Mouse (Mus musculus) neural tube, embryonic 15.5 days (tissue): ENCODE measurements around the gene Slc48a1. TPM values are rescaled to one million over a fixed set of nuclear protein-coding genes. Genes with fewer than 3 reads are reported as not detected.

Experiments used
- ATAC-seq: fragments of 200-750 bp; cut with Nextera tagmentation; 2 replicates; pipeline ENCODE4 v1.8.0; 2017; ENCODE audit warnings: mild to moderate bottlenecking, moderate TSS enrichment, moderate library complexity; ENCODE audit not compliant: low FRiP score
- H3K27ac ChIP-seq: fragments of 300-500 bp; sonication (generic); replicated peaks from 2 replicates; pipeline ENCODE4 v1.5.1; 2015; ENCODE audit warnings: mild to moderate bottlenecking, inconsistent platforms
- H3K27me3 ChIP-seq: fragments of 300-500 bp; sonication (generic); replicated peaks from 2 replicates; pipeline ENCODE4 v1.6.1; 2015; ENCODE audit warnings: inconsistent platforms
- H3K36me3 ChIP-seq: fragments of 300-500 bp; sonication (generic); 2 replicates; pipeline ENCODE4 v1.6.1; 2015; ENCODE audit warnings: inconsistent platforms
- H3K4me1 ChIP-seq: fragments of 300-500 bp; sonication (generic); 2 replicates; pipeline ENCODE4 v1.6.1; 2015; ENCODE audit warnings: inconsistent platforms
- H3K4me2 ChIP-seq: fragments of 300-500 bp; sonication (generic); 2 replicates; pipeline ENCODE4 v1.6.1; 2015; ENCODE audit warnings: inconsistent platforms, mild to moderate bottlenecking, moderate library complexity
- H3K4me3 ChIP-seq: fragments of 300-500 bp; sonication (generic); replicated peaks from 2 replicates; pipeline ENCODE4 v1.5.1; 2015; ENCODE audit warnings: mild to moderate bottlenecking, inconsistent platforms
- H3K9ac ChIP-seq: fragments of 300-500 bp; sonication (generic); replicated peaks from 2 replicates; pipeline ENCODE4 v1.6.1; 2015; ENCODE audit warnings: mild to moderate bottlenecking, inconsistent platforms
- H3K9me3 ChIP-seq: fragments of 300-500 bp; sonication (generic); replicated peaks from 2 replicates; pipeline ENCODE4 v1.6.1; 2016; ENCODE audit warnings: inconsistent platforms
- WGBS: fragments of 180-500 bp; shearing (Covaris S2); methylation state at CpG from one replicate; pipeline ENCODE4 v1.1.7; 2015; ENCODE audit warnings: mixed read lengths; 5-methylcytosine and 5-hydroxymethylcytosine counted together
- polyA plus RNA-seq: library from polyadenylated mRNA; unstranded; fragments of >200 nt; fragmentation: Nextera tagmentation; extraction: Ambion mirVana; gene quantifications from 2 replicates; pipeline ENCODE4 v1.2.1, GENCODE M21; 2015

The Slc48a1 gene
- polyA plus RNA-seq, 1 experiment from 2014 or later, result 101 TPM

DNA sequence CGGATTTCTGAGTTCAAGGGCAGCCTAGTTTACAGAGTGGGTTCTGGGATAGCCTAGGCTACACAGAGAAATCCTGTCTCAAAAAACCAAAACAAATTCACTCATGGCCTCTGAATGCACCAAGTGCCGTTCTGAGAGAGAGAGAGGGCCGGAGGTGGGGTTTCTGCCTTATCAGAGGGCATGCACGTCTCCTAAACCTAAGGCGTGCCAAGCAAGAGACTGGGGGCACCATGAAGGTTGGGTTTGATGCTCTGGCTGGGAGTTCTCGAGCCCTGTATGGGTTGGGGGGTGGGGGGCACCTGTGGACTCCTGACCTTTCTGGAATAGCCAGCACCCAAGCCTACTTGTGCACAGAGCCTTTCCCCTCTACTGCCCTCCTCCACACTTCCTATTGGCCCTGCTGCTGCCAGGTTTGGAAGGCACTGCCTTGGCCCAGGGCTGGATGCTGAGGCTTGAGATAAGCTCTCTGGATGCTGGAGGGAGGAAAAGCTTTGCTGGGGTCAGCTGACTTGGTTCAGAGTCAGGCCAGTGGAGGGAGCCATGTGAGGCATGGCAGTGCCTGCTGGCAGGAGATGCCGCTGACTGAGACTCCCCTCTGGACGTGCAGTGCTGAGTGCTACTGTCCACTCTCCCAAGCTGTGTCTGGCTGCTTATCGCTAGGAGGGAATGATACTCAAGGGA lies 7.6 kb downstream of the Slc48a1 start:
- no peak for ATAC-seq

DNA sequence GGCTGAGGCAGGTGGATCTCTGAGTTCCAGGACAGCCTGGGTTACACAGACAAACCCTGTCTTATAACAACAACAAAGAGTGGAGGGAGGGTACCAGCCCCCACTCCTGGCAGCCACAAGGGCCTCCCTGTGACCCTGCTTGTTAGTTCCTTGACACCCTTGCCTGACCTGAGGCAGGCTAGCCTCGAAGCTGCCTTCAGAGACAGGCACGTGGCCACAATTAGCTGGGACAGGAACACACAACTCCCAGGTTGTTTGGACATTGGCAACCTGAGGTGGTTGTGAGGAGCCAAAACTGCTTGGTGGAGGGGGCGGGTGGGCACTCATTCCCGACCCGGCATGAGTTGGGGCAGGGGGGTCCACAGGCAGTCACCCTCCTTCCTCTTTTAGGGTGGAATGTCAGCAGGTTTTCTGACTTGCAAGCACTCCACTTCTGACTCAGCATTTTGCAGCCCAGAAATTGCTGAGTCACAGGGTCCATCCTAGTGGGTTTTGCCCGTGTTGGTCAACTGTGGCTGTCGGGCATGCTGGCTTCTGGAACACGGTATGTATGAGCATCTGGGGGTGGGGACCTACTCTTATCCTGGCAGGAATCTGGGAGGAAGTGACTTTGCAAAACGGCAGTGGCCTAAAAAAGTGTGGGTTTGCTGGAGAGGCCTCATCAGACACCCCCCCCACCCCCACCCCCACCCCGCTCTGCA lies 8.2 kb downstream of the Slc48a1 start:
- Histone ChIP-seq H3K36me3 (peaks cover 10% of the 10 kb centered on the region), H3K4me1 (peaks cover 59% of the 10 kb centered on the region), H3K27ac (no peak overlapping the region), H3K27me3 (peaks cover 11% of the 10 kb centered on the region), H3K4me2 (0 out of 2 replicates have a peak overlapping the region, but pooled peaks have one; percentile 68), H3K4me3 (no peak overlapping the region), H3K9ac (no peak overlapping the region), H3K9me3 (no peaks in the 10 kb centered on the region)
- WGBS, result 78% methylated on average over 10 of the region's 10 CpGs
- no peak for ATAC-seq

More for the DNA sequence above, 7.6 kb downstream of the Slc48a1 start:
- peaks cover 11% of the 10 kb centered on the region for H3K27me3 ChIP-seq
- peak overlapping the region; percentile 68; the same call in 1 of the 2 replicates for H3K4me2 ChIP-seq
- H3K36me3 ChIP-seq, result peaks cover 3% of the 10 kb centered on the region
- no peak overlapping the region for H3K27ac ChIP-seq
- 85% methylated on average over 9 of the region's 9 CpGs for WGBS
- no peaks in the 10 kb centered on the region for H3K9me3 ChIP-seq
- H3K4me1 ChIP-seq, result peaks cover 63% of the 10 kb centered on the region
- H3K9ac ChIP-seq, result no peak overlapping the region
- no peak overlapping the region for H3K4me3 ChIP-seq

DNA sequence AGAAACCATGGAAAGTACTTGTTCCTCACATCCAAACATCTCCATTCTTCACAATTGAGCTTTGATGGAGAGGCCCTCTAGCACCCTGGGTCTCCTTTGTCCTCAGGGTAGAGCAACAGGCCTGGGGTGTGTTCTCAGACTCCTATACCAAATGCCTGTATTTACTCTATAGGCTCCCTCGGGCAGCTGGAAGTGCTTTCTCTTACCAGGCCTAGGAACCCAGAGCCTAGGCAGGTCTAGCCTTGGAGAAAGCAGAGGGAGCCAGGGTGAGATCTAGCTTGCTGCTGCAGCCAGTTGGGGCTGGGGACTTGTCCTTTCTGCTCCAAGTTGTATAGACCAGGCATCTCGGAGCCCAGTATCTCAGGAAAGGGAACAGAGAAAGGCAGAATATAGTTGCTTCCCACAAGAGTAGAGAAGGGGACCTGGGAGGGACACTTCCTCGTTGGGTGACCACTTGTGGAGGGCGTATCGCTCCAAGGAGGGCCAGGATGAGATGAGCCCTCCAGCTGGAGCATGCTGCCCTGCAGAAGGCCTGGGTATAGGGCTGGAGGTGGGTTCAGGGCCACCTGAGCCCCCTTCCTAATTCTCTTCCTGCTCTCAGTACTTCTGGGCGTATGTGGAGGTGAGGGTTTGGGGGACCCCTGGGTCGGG lies 9.0 kb downstream of the Slc48a1 start:
- no peak overlapping the region for H3K4me2 ChIP-seq
- no peaks in the 10 kb centered on the region for H3K9me3 ChIP-seq
- no peak for ATAC-seq
- H3K4me3 ChIP-seq, result no peak overlapping the region
- H3K4me1 ChIP-seq, result peaks cover 52% of the 10 kb centered on the region
- H3K36me3 ChIP-seq, result peaks cover 15% of the 10 kb centered on the region
- peaks cover 11% of the 10 kb centered on the region for H3K27me3 ChIP-seq
- H3K27ac ChIP-seq, result no peak overlapping the region
- H3K9ac ChIP-seq, result 0 out of 2 replicates have a peak overlapping the region, but pooled peaks have one; percentile 1
- WGBS, result 86% methylated on average over 7 of the region's 7 CpGs

DNA sequence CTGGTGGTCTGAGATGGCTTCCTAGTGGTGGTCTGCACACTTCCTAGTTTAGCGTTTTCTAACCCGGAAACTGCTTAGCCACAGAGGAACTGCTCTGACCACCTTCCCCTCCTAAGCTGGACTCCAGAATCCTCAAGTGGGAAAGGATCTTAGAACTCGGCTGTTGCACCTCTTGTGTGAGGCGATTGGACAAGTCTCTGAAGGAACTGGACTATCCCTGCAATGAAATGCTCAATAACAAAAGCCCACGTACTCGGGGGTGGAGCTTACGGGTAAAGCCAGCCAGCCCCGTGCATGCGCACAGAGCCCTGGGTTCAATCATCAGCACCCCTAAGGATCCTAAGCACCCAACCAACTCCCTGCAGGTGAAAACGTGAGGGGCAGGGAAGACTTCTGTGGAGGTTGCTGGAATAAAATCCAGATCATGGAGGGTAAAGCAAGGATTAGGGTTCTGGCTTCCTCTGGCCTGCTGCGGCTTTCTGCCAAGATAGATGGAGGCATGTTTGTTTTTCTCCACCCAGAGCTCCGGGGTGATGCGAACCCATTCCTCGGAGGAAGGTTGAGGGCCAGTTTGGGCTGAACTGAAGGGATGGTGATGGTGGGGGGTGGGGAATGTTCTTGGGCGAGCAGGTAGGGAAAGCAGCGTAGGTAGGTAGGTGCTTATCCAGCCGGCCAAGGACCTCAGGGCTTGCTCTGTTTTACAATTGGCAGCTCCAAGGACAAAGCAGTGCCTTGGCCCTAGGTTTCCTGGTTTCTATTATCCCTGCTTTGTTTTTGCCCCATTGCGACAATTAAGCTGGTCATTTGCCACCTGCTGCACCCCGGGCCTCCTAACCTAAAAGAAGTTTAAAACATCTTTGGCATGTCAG lies 9.7 kb downstream of the Slc48a1 start:
- H3K36me3 ChIP-seq, result peaks cover 21% of the 10 kb centered on the region
- ATAC-seq, result no peak
- H3K4me2 ChIP-seq, result no peak overlapping the region

DNA sequence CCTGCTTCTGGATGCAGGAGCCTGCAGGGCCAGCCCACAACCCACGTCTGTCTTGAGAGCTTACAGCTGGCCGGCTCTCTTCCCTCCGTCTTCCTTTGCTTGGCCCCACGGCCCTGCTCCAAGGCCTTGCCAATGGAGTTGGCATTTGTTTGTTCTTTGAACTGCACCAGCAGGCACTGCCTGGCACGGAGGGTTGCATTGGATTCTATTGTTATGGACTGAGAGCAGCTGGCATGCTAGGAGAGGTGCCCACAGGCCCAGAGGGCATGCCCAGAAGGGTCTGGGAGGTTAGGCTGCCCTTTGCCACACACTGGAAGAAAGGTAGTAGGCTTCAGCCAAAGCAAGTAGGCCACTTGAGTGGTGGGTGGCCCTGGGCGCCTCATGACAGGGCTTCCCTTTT lies 10.5 kb downstream of the Slc48a1 start:
- Histone ChIP-seq H3K9me3 (no peaks in the 10 kb centered on the region), H3K4me1 (peaks cover 46% of the 10 kb centered on the region), H3K36me3 (peaks cover 29% of the 10 kb centered on the region), H3K27me3 (no peaks in the 10 kb centered on the region), H3K27ac (peak overlapping the region; percentile 64), H3K4me3 (no peak overlapping the region), H3K4me2 (no peak overlapping the region), H3K9ac (no peak overlapping the region; the same call in 1 of the 2 replicates)
- ATAC-seq, result no peak
- 47% methylated on average over 6 of the region's 6 CpGs for WGBS

More for the DNA sequence above, 9.7 kb downstream of the Slc48a1 start:
- 61% methylated on average over 19 of the region's 19 CpGs for WGBS
- peak overlapping the region; percentile 64 for H3K27ac ChIP-seq
- no peak overlapping the region for H3K4me3 ChIP-seq
- no peaks in the 10 kb centered on the region for H3K9me3 ChIP-seq
- no peak overlapping the region; the same call in 1 of the 2 replicates for H3K9ac ChIP-seq
- H3K4me1 ChIP-seq, result peaks cover 46% of the 10 kb centered on the region
- peaks cover 4% of the 10 kb centered on the region for H3K27me3 ChIP-seq

DNA sequence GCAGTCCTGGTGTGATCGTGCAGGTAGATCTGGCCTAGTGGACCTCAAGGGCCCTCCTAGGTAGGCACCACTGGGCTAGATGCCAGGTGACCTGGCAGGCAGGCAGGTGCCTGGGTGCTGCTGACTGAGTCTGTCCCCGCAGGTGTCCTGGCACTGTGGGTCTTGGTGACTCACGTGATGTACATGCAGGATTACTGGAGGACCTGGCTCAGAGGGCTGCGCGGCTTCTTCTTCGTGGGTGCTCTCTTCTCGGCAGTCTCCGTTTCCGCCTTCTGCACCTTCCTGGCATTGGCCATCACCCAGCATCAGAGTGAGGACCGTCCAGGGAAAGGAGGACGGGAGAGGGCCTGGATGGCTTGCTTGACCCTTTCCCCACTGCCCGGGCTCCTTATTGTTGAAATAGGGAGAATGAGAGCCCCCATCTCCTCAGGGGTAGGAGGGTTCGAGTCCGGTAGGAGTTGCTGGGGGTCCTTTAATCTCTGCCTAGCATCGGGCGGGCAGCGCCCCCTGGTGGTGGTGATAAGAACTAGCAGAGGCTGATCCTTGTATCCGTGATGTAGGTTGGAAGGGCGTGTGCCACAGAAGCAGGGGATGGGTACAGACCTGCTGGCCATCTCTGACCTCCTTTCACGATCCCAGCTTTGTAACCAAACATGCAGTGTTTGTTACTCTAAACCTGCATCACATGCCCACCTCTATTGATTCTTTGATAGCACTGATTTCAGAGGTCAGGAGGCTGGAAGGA lies 11.6 kb downstream of the Slc48a1 start:
- WGBS, result 57% methylated on average over 20 of the region's 20 CpGs
- H3K4me1 ChIP-seq, result peaks cover 44% of the 10 kb centered on the region
- ATAC-seq, result no peak

DNA sequence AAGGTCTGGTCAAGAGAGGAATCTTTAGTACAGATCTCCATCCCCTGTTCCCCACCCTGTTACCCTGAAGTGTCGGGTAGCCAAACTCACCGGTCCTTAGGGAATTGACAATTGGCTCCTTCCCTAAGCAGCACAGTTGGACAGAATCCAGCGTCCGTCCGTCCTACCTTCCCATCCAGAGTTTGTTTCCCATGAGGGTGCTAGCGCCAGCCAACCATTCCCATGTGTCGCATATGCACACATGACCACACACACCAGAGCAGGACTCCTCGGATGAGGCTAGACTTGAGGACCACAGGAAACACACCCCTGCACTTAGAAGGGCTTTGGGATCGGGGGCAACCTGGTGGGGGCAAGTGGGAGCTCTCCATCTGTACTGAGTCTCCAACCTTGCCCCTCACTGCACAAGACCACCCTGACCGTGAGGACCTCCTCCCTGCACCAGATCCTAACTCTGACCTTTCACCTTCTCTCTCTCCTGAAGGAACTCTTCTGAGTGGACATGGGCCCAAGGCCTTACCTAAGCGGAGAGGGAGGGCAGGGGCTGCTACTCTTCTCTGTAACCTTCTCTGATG lies 12.9 kb downstream of the Slc48a1 start:
- peaks cover 31% of the 10 kb centered on the region for H3K4me1 ChIP-seq

More for the DNA sequence above, 11.6 kb downstream of the Slc48a1 start:
- Histone ChIP-seq H3K27ac (no peak overlapping the region), H3K4me3 (no peak overlapping the region), H3K36me3 (peaks cover 40% of the 10 kb centered on the region), H3K4me2 (no peak overlapping the region), H3K27me3 (no peaks in the 10 kb centered on the region), H3K9ac (no peak overlapping the region), H3K9me3 (no peaks in the 10 kb centered on the region)

DNA sequence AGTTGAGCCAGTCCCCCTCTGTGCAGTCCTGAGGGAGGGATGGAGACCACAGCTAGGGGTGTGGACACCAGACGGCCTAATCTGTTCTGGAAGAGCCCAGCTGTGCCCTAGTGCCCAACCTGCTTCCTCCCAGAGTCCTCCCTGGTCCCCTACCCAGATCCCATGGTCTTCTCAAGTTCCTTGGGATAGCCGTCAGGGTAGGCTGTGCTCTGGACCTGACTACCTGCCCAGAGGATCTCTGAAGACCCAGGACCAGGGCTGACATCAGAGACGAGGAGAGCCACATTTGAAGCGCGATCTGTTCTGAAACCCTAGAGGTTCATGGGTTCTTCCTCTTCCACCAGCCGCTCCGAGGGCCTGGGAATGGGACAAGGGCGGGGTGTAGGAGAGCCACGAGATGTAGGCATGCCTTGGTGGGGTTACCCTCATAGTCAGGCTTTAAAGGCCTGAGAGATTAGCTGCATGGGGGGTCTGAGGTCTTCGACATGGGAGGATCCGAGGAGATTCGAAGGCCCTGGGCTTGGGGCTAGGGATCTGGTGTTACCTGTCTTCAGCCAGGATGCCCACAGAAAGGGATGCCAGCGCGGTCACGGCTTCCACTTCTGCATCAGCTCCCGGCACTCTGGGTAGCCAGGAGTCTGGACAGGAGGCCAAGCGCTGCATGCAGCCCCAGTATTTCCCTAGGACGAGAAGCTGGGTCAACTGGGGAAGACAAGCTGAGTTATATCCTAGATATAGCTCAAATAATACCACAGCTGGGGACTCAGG lies 15.2 kb downstream of the Slc48a1 start:
- Histone ChIP-seq H3K9ac (no peak overlapping the region), H3K9me3 (no peaks in the 10 kb centered on the region), H3K27ac (no peak overlapping the region), H3K36me3 (peaks cover 71% of the 10 kb centered on the region), H3K4me1 (peaks cover 19% of the 10 kb centered on the region), H3K4me2 (no peak overlapping the region), H3K27me3 (no peaks in the 10 kb centered on the region), H3K4me3 (no peak overlapping the region)
- 94% methylated on average over 18 of the region's 18 CpGs for WGBS
- ATAC-seq, result no peak

More for the DNA sequence above, 12.9 kb downstream of the Slc48a1 start:
- Histone ChIP-seq H3K27me3 (no peaks in the 10 kb centered on the region), H3K27ac (no peak overlapping the region), H3K9ac (no peak overlapping the region), H3K9me3 (no peaks in the 10 kb centered on the region), H3K4me3 (no peak overlapping the region), H3K36me3 (peaks cover 53% of the 10 kb centered on the region), H3K4me2 (no peak overlapping the region)
- ATAC-seq, result no peak
- 89% methylated on average over 11 of the region's 11 CpGs for WGBS

DNA sequence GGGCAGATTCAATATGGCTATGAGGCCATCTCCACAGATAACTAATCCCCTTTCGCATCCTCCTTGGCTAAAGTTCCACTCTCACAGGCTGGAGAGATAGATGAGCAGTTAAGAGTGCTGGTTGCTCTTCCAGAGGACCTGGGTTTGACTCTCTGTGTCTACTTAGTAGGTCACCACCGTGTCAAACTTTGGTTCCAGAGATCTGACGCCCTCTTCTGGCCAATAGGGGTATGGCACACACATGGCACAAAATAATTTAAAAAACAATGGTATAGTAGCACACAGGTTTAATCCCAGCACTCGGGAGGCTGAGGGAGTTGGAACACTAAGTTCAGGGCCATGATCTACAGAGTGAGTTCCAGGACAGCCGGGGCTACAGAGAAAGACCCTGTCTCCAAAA lies 15.9 kb downstream of the Slc48a1 start:
- Histone ChIP-seq H3K27ac (no peak overlapping the region), H3K27me3 (no peaks in the 10 kb centered on the region), H3K4me2 (no peak overlapping the region), H3K4me1 (peaks cover 20% of the 10 kb centered on the region), H3K4me3 (no peak overlapping the region), H3K36me3 (peaks cover 71% of the 10 kb centered on the region), H3K9me3 (no peaks in the 10 kb centered on the region), H3K9ac (no peak overlapping the region)
- ATAC-seq, result no peak
- WGBS, result 74% methylated on average over 5 of the region's 5 CpGs
